Mouse (Mus musculus): ENCODE results near the gene Gm14525.
"Not testable (repeated sequence)": the region's sequence is repeated elsewhere in the genome, so short reads cannot be mapped to it uniquely, and the experiment has no call there.

Gene Gm14525

DNA sequence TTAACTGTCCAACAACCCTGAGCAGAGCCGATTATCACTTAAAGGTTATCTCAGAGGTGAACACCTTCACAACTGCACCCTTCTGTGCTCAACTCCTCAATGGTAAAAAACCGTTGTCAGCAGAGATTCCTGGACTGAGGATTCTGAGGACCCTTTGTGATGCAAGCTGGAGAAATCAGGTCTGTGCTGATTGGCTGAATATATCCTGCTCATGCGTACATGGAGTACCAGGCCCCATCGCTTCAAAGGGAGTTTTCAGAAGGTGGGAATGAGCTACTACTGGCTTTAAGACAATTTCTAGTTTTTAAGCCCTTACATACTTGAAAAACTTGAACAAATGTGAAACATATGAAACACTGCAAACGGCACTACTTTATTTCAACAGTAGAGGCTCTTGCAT lies at the start of gene Gm14525:
Gene Gm14525, minus strand, starts transcription at position 101 of the 400 bp plus-strand sequence.
- not testable (repeated sequence) for DNase-seq (ENCODE audit: low spot score)

All from c-Kit-positive CD71-positive TER-119-positive erythroid progenitor cells, embryonic 14.5 days (primary cell).